Mouse (Mus musculus) lung, embryonic 14.5 days (tissue): ENCODE measurements around the gene Crybb1. TPM values are rescaled to one million over a fixed set of nuclear protein-coding genes. Genes with fewer than 3 reads are reported as not detected.

Experiments
- ATAC-seq: fragments of 200-750 bp; cut with Nextera tagmentation; 2 replicates; pipeline ENCODE4 v1.8.0; 2017; ENCODE audit warnings: mild to moderate bottlenecking, moderate TSS enrichment, moderate library complexity; ENCODE audit not compliant: insufficient read depth
- DNase-seq: peaks from one replicate; pipeline ENCODE4 v3.0.0-alpha.2; 2015
- H3K27ac ChIP-seq: fragments of 300-500 bp; sonication (generic); 2 replicates; pipeline ENCODE4 v1.5.1; 2014; ENCODE audit warnings: low read depth, mild to moderate bottlenecking, moderate library complexity
- H3K27me3 ChIP-seq: fragments of 300-500 bp; sonication (generic); 2 replicates; pipeline ENCODE4 v1.6.1; 2014; ENCODE audit warnings: low read length, control low read depth; ENCODE audit not compliant: insufficient read depth
- H3K36me3 ChIP-seq: fragments of 300-500 bp; sonication (generic); 2 replicates; pipeline ENCODE4 v1.6.1; 2014; ENCODE audit warnings: control low read depth; ENCODE audit not compliant: insufficient read depth
- H3K4me1 ChIP-seq: fragments of 300-500 bp; sonication (generic); 2 replicates; pipeline ENCODE4 v1.6.1; 2014; ENCODE audit warnings: antibody characterized with exemption, control low read depth; ENCODE audit not compliant: insufficient read depth
- H3K4me2 ChIP-seq: fragments of 300-500 bp; sonication (generic); 2 replicates; pipeline ENCODE4 v1.6.1; 2014; ENCODE audit warnings: mild to moderate bottlenecking
- H3K4me3 ChIP-seq: fragments of 300-500 bp; sonication (generic); 2 replicates; pipeline ENCODE4 v1.5.1; 2014; ENCODE audit warnings: low read depth, low read length
- H3K9ac ChIP-seq: fragments of 300-500 bp; sonication (generic); 2 replicates; pipeline ENCODE4 v1.6.1; 2014
- H3K9me3 ChIP-seq: fragments of 300-500 bp; sonication (generic); 2 replicates; pipeline ENCODE4 v1.6.1; 2016; ENCODE audit warnings: low read depth, low read length, control low read depth
- CTCF ChIP-seq: IDR thresholded peaks from 2 replicates; pipeline ENCODE4 v1.5.1; 2016; ENCODE audit warnings: antibody characterized with exemption, low read depth
- WGBS: fragments of 180-500 bp; shearing (Covaris S2); extraction: QIAGEN DNeasy Blood & Tissue Kit; methylation state at CpG from one replicate; pipeline ENCODE4 v1.1.7; 2014; 5-methylcytosine and 5-hydroxymethylcytosine counted together
- polyA plus RNA-seq: library from polyadenylated mRNA; unstranded; fragments of >200 nt; fragmentation: Nextera tagmentation; extraction: Ambion mirVana; gene quantifications from 2 replicates; pipeline ENCODE4 v1.2.1, GENCODE M21; 2014

Gene Crybb1
- polyA plus RNA-seq, 1 experiment from 2014 or later = 2.0 TPM

- Histone ChIP-seq H3K27me3 (no peaks in the 10 kb centered on the region), H3K4me2 (no peak overlapping the region), H3K9ac (no peak overlapping the region), H3K9me3 (no peaks in the 10 kb centered on the region), H3K4me1 (no peaks in the 10 kb centered on the region), H3K4me3 (no peak overlapping the region), H3K36me3 (no peaks in the 10 kb centered on the region), H3K27ac (no peak overlapping the region)
- no peak for TF ChIP-seq CTCF
- ATAC-seq (no peak), DNase-seq (no peak)
- WGBS = 59% methylated on average over 8 of the region's 8 CpGs
These were observed 39.9 kb downstream of the Crybb1 start for GRCm38 (mm10) chr5:112295564-112295963.

DNA sequence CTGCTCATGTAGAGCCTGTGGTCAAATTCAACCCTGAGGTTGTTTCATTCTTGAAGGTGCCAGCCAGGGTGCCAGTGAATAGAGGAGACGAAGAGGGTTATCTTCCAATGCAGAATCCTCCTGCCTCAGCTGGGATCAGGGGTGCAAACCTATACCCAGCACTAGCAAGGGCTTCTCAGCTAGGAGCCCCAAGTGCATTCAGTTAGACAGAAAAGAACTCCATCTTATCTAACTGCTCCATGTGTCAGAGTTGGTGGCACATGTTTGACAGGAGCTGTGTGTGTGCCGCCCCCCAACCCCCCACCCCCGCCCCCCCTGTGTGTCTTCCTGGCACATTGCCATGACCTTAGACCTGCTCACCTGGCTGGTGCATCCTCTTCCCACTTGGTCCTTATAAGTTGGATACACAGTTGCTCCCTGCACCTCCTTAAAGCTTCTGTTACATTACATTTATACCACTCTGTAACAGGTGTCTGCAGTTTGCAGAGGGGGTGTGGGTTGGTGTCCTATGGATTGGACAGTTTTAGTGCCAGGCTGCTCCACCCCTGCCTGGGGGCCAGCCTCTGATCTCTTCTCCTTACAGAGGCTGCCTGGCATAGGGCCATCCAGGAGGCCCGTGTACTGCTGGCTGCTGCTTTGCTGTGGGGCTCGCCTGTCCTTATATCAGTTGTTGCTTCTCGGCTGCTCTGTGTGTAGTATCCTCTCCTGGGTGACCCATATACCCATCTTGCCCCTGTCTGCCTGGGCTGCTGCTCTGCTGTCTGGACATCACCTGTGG, 41.0 kb downstream of the Crybb1 start:
- no peak overlapping the region for H3K9ac ChIP-seq
- no peak overlapping the region for H3K4me2 ChIP-seq
- H3K27ac ChIP-seq = peak overlapping the region; percentile 58
- H3K36me3 ChIP-seq = no peaks in the 10 kb centered on the region
- no peaks in the 10 kb centered on the region for H3K4me1 ChIP-seq
- H3K9me3 ChIP-seq = no peaks in the 10 kb centered on the region
- WGBS = 62% methylated on average over 6 of the region's 6 CpGs
- no peak for DNase-seq
- TF ChIP-seq CTCF = no peak
- ATAC-seq = no peak
- H3K27me3 ChIP-seq = no peaks in the 10 kb centered on the region
- H3K4me3 ChIP-seq = no peak overlapping the region

GRCm38 (mm10) chr5:112297257-112297656, 41.6 kb downstream of the Crybb1 start:
- no peaks in the 10 kb centered on the region for H3K27me3 ChIP-seq
- no peak overlapping the region for H3K4me2 ChIP-seq
- peak overlapping the region; percentile 58 for H3K27ac ChIP-seq
- no peaks in the 10 kb centered on the region for H3K36me3 ChIP-seq
- H3K4me3 ChIP-seq = no peak overlapping the region
- WGBS = 63% methylated on average over 2 of the region's 2 CpGs
- no peaks in the 10 kb centered on the region for H3K9me3 ChIP-seq
- no peak for ATAC-seq
- no peak for DNase-seq
- TF ChIP-seq CTCF = no peak
- H3K4me1 ChIP-seq = no peaks in the 10 kb centered on the region
- H3K9ac ChIP-seq = no peak overlapping the region

GRCm38 (mm10) chr5:112298226-112298988, 42.8 kb downstream of the Crybb1 start:
- Histone ChIP-seq H3K27ac (peak overlapping the region; percentile 42; the same call in 1 of the 2 replicates), H3K9ac (no peak overlapping the region), H3K27me3 (no peaks in the 10 kb centered on the region), H3K9me3 (no peaks in the 10 kb centered on the region), H3K4me1 (0 out of 2 replicates have a peak, but pooled peaks cover 3% of the 10 kb centered on the region), H3K4me2 (no peak overlapping the region), H3K36me3 (no peaks in the 10 kb centered on the region), H3K4me3 (no peak overlapping the region)
- no peak for TF ChIP-seq CTCF
- DNase-seq (peak; percentile 54), ATAC-seq (peak; percentile 48; the same call in 1 of the 2 replicates)
- 74% methylated on average over 12 of the region's 12 CpGs for WGBS

- no peak for TF ChIP-seq CTCF
- WGBS = 80% methylated on average over 4 of the region's 4 CpGs
- no peak overlapping the region for H3K4me2 ChIP-seq
- peak overlapping the region; percentile 42; the same call in 1 of the 2 replicates for H3K27ac ChIP-seq
- H3K4me1 ChIP-seq = 0 out of 2 replicates have a peak, but pooled peaks cover 3% of the 10 kb centered on the region
- DNase-seq (no peak), ATAC-seq (no peak)
- no peak overlapping the region for H3K4me3 ChIP-seq
- no peaks in the 10 kb centered on the region for H3K27me3 ChIP-seq
- no peaks in the 10 kb centered on the region for H3K9me3 ChIP-seq
- H3K9ac ChIP-seq = no peak overlapping the region
- H3K36me3 ChIP-seq = no peaks in the 10 kb centered on the region
These were observed 43.8 kb downstream of the Crybb1 start for GRCm38 (mm10) chr5:112299399-112299798.

DNA sequence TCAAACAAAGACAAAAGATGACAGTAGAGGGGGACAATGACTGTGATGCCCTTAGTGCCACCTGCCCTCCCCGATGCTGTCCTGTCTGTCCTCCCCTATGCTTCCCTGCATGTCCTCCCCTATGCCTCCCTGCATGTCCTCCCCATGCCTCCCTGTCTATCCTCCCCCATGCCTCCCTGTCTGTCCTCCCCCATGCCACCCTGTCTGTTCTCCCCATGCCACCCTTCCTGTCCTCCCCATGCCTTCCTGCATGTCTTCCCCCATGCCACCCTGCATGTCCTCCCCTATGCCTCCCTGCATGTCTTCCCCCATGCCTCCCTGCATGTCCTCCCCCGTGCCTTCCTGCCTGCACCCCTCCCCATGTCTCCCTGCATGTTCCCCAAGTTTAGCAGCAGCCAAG, 44.5 kb downstream of the Crybb1 start:
- H3K27ac ChIP-seq = no peak overlapping the region
- no peaks in the 10 kb centered on the region for H3K9me3 ChIP-seq
- 67% methylated on average over 2 of the region's 2 CpGs for WGBS
- no peak overlapping the region for H3K4me2 ChIP-seq
- no peak overlapping the region for H3K9ac ChIP-seq
- no peak overlapping the region for H3K4me3 ChIP-seq
- TF ChIP-seq CTCF = no peak
- ATAC-seq (no peak), DNase-seq (no peak)
- no peaks in the 10 kb centered on the region for H3K27me3 ChIP-seq
- no peaks in the 10 kb centered on the region for H3K36me3 ChIP-seq
- H3K4me1 ChIP-seq = 0 out of 2 replicates have a peak, but pooled peaks cover 3% of the 10 kb centered on the region

DNA sequence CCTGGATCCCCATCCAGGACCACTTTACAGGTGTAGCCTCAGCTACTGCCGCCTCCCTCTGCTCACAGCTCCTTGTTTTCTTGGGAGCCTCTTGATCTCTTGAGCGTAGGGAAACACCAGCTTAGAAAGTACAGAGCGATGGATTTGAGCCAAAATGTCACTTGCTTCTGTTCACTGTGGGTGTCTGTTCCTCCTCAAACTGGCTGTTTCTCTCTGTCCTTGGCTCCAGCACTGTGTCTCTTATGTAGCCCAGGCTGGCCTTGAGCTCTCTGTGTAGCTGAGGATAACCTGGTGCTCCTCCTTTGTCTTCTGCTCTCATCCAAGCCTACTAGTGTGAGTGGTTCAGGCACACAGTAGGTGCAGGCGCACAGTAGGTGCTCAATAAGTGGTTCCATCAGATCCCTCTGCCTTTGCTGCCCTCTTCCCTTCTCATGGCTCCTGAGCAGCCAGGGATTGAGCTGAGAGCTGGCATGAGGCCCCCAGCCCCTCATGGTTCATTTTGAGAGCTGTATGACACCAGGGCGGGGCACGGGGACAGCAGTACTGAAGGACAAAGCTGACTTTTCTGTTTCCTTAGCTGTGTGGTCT, 45.2 kb downstream of the Crybb1 start:
- no peak for TF ChIP-seq CTCF
- WGBS = 84% methylated on average over 6 of the region's 6 CpGs
- no peak overlapping the region for H3K4me3 ChIP-seq
- no peaks in the 10 kb centered on the region for H3K36me3 ChIP-seq
- ATAC-seq = no peak
- no peak overlapping the region for H3K27ac ChIP-seq
- H3K27me3 ChIP-seq = no peaks in the 10 kb centered on the region
- 0 out of 2 replicates have a peak, but pooled peaks cover 3% of the 10 kb centered on the region for H3K4me1 ChIP-seq
- no peak overlapping the region for H3K9ac ChIP-seq
- no peak for DNase-seq
- H3K9me3 ChIP-seq = no peaks in the 10 kb centered on the region
- no peak overlapping the region for H3K4me2 ChIP-seq
